Mouse (Mus musculus): ENCODE measurements around the gene Olfr750. TPM values are rescaled to one million over a fixed set of nuclear protein-coding genes. Genes with fewer than 3 reads are reported as not detected.

The Olfr750 gene
- polyA plus RNA-seq (2014; fragmentation: Nextera tagmentation; extraction: Ambion mirVana), result not detected in 2 replicates

DNA sequence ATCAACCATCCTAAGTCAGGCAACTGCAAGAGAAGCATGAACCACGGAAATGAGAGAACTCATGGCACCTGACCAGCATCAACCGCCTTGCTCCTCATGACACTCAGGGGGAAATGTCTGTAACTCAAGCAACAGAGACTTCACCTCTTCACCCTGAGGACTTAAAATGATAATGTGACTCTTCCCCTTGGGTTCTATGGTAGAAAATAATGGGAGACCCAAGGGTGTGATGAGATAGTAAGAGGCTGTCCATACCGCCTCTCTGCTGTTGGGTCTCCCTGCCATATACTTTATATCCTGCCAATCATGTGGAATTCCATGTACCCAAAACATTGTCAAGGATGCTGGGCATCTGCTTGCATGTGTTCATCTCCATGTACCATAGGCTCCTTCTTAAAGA lies at the start of gene Olfr750:
Olfr750 (minus strand) TSS at position 101 of the 400 bp plus-strand sequence.
- H3K4me3 ChIP-seq (ENCODE audit: low read depth, low read length), result no peak within 1 kb of the TSS
- H3K27ac ChIP-seq (ENCODE audit: low read depth, low read length), result no peak within 1 kb of the TSS
- no peaks in the 10 kb centered on the region for H3K4me1 ChIP-seq (ENCODE audit: control insufficient read depth, insufficient read depth, low read length)
- no peak for ATAC-seq
- H3K9ac ChIP-seq (ENCODE audit: low read length), result no peak within 1 kb of the TSS
- 85% methylated on average over 3 of the region's 3 CpGs for WGBS
- no peaks in the 10 kb centered on the region for H3K27me3 ChIP-seq (replicated peaks; ENCODE audit: control insufficient read depth, insufficient read depth, low read length)
- H3K36me3 ChIP-seq (ENCODE audit: control insufficient read depth, insufficient read depth, low read length), result no peaks in the 10 kb centered on the region
- no peaks in the 10 kb centered on the region for H3K9me3 ChIP-seq (replicated peaks; ENCODE audit: control insufficient read depth, low read length)
- no peak within 1 kb of the TSS for H3K4me2 ChIP-seq (ENCODE audit: low read length)
- DNase-seq (ENCODE audit: low spot score), result no peak

DNA sequence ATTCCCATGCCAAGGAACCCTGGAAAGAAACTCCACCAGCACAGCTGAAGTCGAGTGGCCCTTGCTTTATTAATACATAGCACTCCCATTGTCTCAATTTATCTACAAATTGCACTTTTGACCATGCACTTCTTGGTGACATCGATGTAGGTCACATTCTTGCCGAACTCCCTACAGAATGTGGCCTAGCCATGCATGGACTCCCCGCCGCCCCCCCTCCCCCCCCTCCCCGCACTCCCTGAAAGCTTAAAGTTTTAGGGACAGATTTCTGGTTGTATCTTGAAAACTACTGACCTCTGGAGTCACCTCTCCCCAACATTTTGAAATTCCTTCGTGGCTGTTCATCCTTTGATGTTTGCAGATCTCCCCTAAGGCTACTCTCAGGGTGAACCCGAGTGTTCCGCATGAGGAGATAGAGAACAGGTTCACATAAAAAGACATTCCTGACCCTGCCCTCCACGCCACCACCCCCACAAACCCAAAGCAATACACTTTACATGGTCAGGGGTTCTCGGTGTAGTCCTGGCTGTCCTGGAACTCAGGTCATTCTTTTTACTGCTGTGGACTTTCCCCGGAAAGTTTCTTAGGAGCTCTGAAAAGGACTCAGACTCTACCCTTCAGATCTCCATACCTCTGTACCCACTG lies 39.8 kb upstream of the Olfr750 start, which contains the start of gene Eddm3b:
Eddm3b (plus strand) TSS at position 511 of the 645 bp plus-strand sequence.
- Histone ChIP-seq H3K27ac (ENCODE audit: low read depth, low read length) (no peak within 1 kb of the TSS), H3K27me3 (replicated peaks; ENCODE audit: control insufficient read depth, insufficient read depth, low read length) (no peaks in the 10 kb centered on the region), H3K4me3 (ENCODE audit: low read depth, low read length) (no peak within 1 kb of the TSS), H3K9me3 (replicated peaks; ENCODE audit: control insufficient read depth, low read length) (no peaks in the 10 kb centered on the region), H3K9ac (ENCODE audit: low read length) (no peak within 1 kb of the TSS), H3K4me2 (ENCODE audit: low read length) (no peak within 1 kb of the TSS), H3K36me3 (ENCODE audit: control insufficient read depth, insufficient read depth, low read length) (no peaks in the 10 kb centered on the region), H3K4me1 (ENCODE audit: control insufficient read depth, insufficient read depth, low read length) (no peaks in the 10 kb centered on the region)
- ATAC-seq (no peak), DNase-seq (ENCODE audit: low spot score) (no peak)
- WGBS, result 57% methylated on average over 12 of the region's 12 CpGs

DNA sequence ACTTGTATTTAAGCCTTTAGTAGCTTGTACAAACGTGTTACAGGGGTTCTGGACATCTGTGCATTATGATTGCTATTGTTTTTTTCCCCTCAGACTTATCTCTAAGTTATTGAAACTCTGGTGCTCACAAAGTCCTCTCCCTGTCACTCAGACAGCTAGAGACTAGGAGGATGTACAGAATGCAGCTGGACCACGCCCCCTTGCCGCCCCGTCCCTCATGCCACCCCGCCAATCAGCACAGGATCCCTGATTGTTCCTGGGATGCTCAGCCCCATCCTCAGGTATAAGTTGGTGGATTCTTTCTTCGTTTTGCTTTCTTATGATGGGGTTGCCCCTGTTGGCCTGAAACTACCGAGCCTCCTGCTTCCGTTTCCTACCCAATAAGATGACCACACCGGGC lies 39.2 kb upstream of the Olfr750 start:
- Histone ChIP-seq H3K9ac (ENCODE audit: low read length) (no peak overlapping the region), H3K4me1 (ENCODE audit: control insufficient read depth, insufficient read depth, low read length) (no peaks in the 10 kb centered on the region), H3K27me3 (replicated peaks; ENCODE audit: control insufficient read depth, insufficient read depth, low read length) (no peaks in the 10 kb centered on the region), H3K4me2 (ENCODE audit: low read length) (no peak overlapping the region), H3K4me3 (ENCODE audit: low read depth, low read length) (no peak overlapping the region), H3K9me3 (replicated peaks; ENCODE audit: control insufficient read depth, low read length) (no peaks in the 10 kb centered on the region), H3K27ac (ENCODE audit: low read depth, low read length) (no peak overlapping the region), H3K36me3 (ENCODE audit: control insufficient read depth, insufficient read depth, low read length) (no peaks in the 10 kb centered on the region)
- DNase-seq (ENCODE audit: low spot score) (no peak), ATAC-seq (no peak)
- WGBS, result 27% methylated on average over 9 of the region's 9 CpGs

DNA sequence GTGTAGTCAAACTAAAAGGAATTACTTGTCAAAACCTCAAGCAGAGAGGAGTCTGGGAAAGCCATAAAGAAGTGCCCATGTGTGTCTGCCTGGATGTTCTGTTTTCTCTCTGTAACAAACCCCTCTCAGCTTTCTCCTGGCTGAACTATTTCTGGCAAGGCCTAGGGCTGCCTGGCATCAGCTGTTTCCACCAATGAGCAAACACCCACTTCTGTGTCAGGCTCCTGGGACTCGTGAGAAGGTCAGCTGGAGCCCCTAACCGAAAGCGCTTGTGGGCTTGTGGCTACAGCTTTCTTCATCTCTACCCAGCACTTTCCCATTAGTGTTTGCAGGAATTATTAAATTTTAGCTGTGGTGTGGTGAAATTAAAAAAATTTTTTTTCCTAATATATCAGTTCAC lies 37.7 kb upstream of the Olfr750 start:
- no peaks in the 10 kb centered on the region for H3K27me3 ChIP-seq (replicated peaks; ENCODE audit: control insufficient read depth, insufficient read depth, low read length)
- H3K9me3 ChIP-seq (replicated peaks; ENCODE audit: control insufficient read depth, low read length), result no peaks in the 10 kb centered on the region

DNA sequence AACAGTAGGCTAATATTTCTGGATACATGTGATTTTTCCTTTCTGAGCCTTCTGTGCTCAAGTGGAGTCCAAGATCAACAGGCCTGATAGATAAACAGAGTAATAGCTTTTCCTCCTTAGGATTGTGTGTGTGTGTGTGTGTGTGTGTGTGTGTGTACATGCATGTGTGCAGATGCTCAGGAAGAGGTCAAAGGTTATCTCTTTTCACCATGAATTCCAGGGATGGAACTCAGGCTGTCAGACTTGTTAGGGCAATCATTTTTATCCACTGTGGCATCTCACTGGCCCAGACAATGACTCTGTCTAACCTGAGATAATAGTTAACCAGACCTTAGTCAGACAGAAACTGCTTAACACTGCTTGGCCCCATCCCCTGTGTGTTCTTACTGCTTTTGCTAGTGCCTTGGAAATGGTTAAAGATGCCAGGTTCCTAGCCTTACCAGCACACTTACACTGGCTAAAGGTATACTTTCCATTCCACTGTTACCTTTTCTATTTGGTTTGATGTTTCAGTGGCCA lies 32.3 kb upstream of the Olfr750 start:
- Histone ChIP-seq H3K27me3 (replicated peaks; ENCODE audit: control insufficient read depth, insufficient read depth, low read length) (no peaks in the 10 kb centered on the region), H3K9ac (ENCODE audit: low read length) (no peak overlapping the region), H3K36me3 (ENCODE audit: control insufficient read depth, insufficient read depth, low read length) (no peaks in the 10 kb centered on the region), H3K27ac (ENCODE audit: low read depth, low read length) (no peak overlapping the region), H3K9me3 (replicated peaks; ENCODE audit: control insufficient read depth, low read length) (no peaks in the 10 kb centered on the region), H3K4me3 (ENCODE audit: low read depth, low read length) (no peak overlapping the region), H3K4me2 (ENCODE audit: low read length) (no peak overlapping the region), H3K4me1 (ENCODE audit: control insufficient read depth, insufficient read depth, low read length) (no peaks in the 10 kb centered on the region)
- ATAC-seq (no peak), DNase-seq (ENCODE audit: low spot score) (no peak)

More for the DNA sequence above, 37.7 kb upstream of the Olfr750 start:
- Histone ChIP-seq H3K27ac (ENCODE audit: low read depth, low read length) (no peak overlapping the region), H3K9ac (ENCODE audit: low read length) (no peak overlapping the region), H3K4me1 (ENCODE audit: control insufficient read depth, insufficient read depth, low read length) (no peaks in the 10 kb centered on the region), H3K4me2 (ENCODE audit: low read length) (no peak overlapping the region), H3K4me3 (ENCODE audit: low read depth, low read length) (no peak overlapping the region), H3K36me3 (ENCODE audit: control insufficient read depth, insufficient read depth, low read length) (no peaks in the 10 kb centered on the region)
- 75% methylated on average over 3 of the region's 3 CpGs for WGBS
- DNase-seq (ENCODE audit: low spot score) (no peak), ATAC-seq (no peak)

DNA sequence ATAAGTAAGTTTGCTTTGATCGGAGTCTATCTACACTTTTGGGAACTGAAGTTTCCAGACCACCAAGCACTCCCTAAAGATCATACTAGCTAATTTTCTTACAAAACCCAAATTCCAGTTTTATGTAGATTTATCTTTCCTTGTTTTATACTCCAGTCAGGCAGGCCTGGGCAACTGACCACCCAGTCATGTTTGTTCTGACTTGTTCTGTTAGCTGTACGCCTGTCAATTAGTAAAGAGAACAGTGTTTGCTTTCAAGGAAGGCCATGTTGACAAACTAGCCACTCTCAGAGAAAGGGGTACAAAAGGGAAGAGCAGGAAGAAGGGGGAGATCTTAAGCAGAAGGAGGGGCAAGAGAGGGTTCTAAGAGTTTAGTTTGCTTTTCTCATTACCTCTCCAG lies 30.1 kb upstream of the Olfr750 start:
- Histone ChIP-seq H3K27ac (ENCODE audit: low read depth, low read length) (no peak overlapping the region), H3K36me3 (ENCODE audit: control insufficient read depth, insufficient read depth, low read length) (no peaks in the 10 kb centered on the region), H3K4me2 (ENCODE audit: low read length) (no peak overlapping the region), H3K9me3 (replicated peaks; ENCODE audit: control insufficient read depth, low read length) (no peaks in the 10 kb centered on the region), H3K4me1 (ENCODE audit: control insufficient read depth, insufficient read depth, low read length) (no peaks in the 10 kb centered on the region), H3K9ac (ENCODE audit: low read length) (no peak overlapping the region), H3K27me3 (replicated peaks; ENCODE audit: control insufficient read depth, insufficient read depth, low read length) (no peaks in the 10 kb centered on the region), H3K4me3 (ENCODE audit: low read depth, low read length) (no peak overlapping the region)
- ATAC-seq (no peak), DNase-seq (ENCODE audit: low spot score) (no peak)
- 79% methylated on average over 2 of the region's 2 CpGs for WGBS

DNA sequence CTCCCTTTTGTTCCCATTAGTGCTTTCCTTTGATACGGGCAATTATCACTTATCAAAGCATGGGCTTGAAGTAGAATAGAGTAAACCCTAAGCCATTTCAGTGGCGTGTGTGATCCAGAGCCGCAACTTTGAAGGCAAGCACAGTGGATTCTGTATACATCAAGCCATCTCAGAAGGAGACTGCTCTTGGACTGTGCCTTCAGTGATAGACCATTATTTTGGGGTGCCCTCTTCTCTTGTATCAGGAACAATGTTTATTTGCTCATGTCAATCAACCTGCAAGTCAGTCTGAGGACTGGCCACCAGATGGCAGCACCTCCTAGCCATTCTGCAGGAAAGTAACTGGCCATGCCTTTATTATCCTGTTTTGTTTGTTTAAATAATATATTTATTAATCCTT lies 29.0 kb upstream of the Olfr750 start:
- H3K9me3 ChIP-seq (replicated peaks; ENCODE audit: control insufficient read depth, low read length), result no peaks in the 10 kb centered on the region
- H3K9ac ChIP-seq (ENCODE audit: low read length), result no peak overlapping the region
- peak; percentile 63 for ATAC-seq
- H3K27ac ChIP-seq (ENCODE audit: low read depth, low read length), result no peak overlapping the region
- no peaks in the 10 kb centered on the region for H3K4me1 ChIP-seq (ENCODE audit: control insufficient read depth, insufficient read depth, low read length)
- no peaks in the 10 kb centered on the region for H3K36me3 ChIP-seq (ENCODE audit: control insufficient read depth, insufficient read depth, low read length)
- DNase-seq (ENCODE audit: low spot score), result peak; percentile 75
- H3K4me2 ChIP-seq (ENCODE audit: low read length), result no peak overlapping the region
- 48% methylated on average over 3 of the region's 3 CpGs for WGBS
- H3K4me3 ChIP-seq (ENCODE audit: low read depth, low read length), result no peak overlapping the region
- H3K27me3 ChIP-seq (replicated peaks; ENCODE audit: control insufficient read depth, insufficient read depth, low read length), result no peaks in the 10 kb centered on the region

DNA sequence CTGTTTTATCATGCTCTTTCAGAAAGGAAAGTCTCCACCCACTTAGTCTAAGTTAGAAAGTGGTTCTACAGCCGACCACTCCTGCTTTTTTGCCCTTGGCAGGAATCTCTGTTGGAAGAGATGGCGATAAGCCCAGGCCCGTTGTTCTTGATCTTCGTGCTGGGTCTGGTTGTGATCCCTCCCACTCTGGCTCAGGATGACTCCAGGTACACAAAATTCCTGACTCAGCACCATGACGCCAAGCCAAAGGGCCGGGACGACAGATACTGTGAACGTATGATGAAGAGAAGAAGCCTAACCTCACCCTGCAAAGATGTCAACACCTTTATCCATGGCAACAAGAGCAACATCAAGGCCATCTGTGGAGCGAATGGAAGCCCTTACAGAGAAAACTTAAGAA lies 27.0 kb upstream of the Olfr750 start:
- no peak overlapping the region for H3K4me2 ChIP-seq (ENCODE audit: low read length)
- no peaks in the 10 kb centered on the region for H3K27me3 ChIP-seq (replicated peaks; ENCODE audit: control insufficient read depth, insufficient read depth, low read length)
- no peak overlapping the region for H3K4me3 ChIP-seq (ENCODE audit: low read depth, low read length)
- no peaks in the 10 kb centered on the region for H3K4me1 ChIP-seq (ENCODE audit: control insufficient read depth, insufficient read depth, low read length)
- H3K27ac ChIP-seq (ENCODE audit: low read depth, low read length), result no peak overlapping the region
- DNase-seq (ENCODE audit: low spot score) (no peak), ATAC-seq (no peak)
- H3K9me3 ChIP-seq (replicated peaks; ENCODE audit: control insufficient read depth, low read length), result no peaks in the 10 kb centered on the region
- 75% methylated on average over 9 of the region's 9 CpGs for WGBS
- no peak overlapping the region for H3K9ac ChIP-seq (ENCODE audit: low read length)
- no peaks in the 10 kb centered on the region for H3K36me3 ChIP-seq (ENCODE audit: control insufficient read depth, insufficient read depth, low read length)

DNA sequence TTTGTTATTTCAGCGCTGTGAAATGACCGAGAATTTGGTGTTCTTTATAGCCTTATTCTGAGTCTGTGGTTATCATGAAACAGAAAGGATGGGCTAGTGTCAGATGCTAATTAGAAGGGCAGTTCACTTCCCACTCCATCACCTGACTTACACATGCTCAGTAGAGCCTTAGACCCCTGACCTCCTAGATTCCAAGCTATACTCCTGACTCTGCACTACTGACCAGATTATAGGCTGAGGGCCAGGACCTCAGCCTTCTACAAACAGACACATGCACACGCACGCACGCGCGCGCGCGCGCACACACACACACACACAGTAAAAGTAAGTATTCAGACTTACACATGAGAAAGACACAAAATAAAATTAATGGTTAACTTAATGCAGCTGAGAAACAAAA lies 24.7 kb upstream of the Olfr750 start:
- WGBS, result 96% methylated on average over 11 of the region's 11 CpGs
- Histone ChIP-seq H3K4me3 (ENCODE audit: low read depth, low read length) (no peak overlapping the region), H3K4me1 (ENCODE audit: control insufficient read depth, insufficient read depth, low read length) (no peaks in the 10 kb centered on the region), H3K9ac (ENCODE audit: low read length) (no peak overlapping the region), H3K4me2 (ENCODE audit: low read length) (no peak overlapping the region), H3K36me3 (ENCODE audit: control insufficient read depth, insufficient read depth, low read length) (no peaks in the 10 kb centered on the region), H3K27me3 (replicated peaks; ENCODE audit: control insufficient read depth, insufficient read depth, low read length) (no peaks in the 10 kb centered on the region), H3K27ac (ENCODE audit: low read depth, low read length) (no peak overlapping the region), H3K9me3 (replicated peaks; ENCODE audit: control insufficient read depth, low read length) (no peaks in the 10 kb centered on the region)
- DNase-seq (ENCODE audit: low spot score) (no peak), ATAC-seq (no peak)

Data from forebrain, embryonic 14.5 days (tissue).